Mouse (Mus musculus) hindlimb bud, embryonic 11.5 days (tissue): ENCODE measurements at regions not wholly inside any gene's neighbourhood (a gene's known extent, or its start where the extent isn't known, plus 50 kb on each side); places are given as distances from the start of the nearest gene placed in this dataset.

Source experiments
- DNase-seq: peaks from one replicate; pipeline ENCODE4 v3.0.0-alpha.2; 2012; ENCODE audit warnings: low read depth, low spot score; ENCODE audit errors: extremely low spot score

DNA sequence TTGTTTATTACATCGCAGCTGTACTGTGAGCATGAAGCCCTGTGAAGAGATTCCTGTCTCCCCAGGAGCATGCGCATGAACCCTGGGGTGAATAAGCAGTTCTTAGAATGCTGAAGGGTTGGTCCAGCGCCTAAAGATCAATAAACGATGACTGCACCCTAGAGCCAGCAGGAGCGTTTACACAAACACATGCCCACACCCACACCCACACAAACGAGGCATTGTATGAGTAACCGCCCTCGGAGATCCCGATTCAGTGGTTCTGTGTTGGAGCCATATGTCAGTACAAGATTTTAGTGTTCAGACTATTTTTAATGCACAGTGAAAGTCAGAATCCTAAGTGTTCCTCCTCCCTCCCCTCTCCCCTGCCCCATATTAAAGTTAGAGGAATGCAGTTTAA lies 57.3 kb downstream of the Edn1 start:
- no peak for DNase-seq

DNA sequence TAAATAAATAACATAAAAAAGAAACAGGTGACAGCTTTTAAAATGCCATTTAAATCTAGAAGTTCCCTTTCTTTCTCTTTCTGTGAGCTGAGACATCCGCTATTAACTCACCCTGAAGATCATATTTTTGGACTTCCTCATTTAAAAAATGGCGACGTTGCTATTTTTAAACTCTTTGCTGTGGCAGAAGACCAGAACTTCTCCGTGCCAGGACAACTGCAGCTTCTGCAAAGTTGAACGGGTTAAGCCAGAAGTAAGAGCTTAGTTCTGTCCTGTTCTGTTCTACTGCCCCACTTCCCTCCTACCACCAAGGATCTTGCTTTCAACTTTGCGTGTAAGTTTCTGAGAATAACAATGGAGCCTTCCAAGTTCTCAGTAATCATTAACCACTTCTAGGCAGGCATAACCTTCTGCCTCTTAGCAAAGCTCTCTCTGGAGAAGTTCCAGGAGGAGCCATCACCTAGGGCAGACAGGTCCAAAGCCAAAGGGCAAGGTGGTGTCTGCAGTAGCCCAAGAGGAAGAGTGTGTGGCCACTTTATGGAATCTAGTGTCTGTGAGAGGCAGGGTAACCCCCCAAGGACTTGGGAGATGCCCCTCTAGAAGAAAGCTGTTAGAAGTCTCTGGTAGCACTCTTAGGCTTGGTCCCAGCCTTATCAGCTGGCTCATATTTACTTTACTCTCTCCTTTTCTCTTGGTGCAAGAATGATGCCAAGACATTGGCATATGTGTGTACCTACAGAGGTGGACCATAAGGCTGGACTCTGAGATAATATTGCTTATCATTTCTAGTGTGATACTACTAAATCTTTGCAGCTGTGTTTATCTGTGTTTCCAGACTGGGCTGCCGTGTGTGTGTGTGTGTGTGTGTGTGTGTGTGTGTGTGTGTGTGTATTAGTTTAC lies 66.6 kb downstream of the Edn1 start:
- no peak for DNase-seq

DNA sequence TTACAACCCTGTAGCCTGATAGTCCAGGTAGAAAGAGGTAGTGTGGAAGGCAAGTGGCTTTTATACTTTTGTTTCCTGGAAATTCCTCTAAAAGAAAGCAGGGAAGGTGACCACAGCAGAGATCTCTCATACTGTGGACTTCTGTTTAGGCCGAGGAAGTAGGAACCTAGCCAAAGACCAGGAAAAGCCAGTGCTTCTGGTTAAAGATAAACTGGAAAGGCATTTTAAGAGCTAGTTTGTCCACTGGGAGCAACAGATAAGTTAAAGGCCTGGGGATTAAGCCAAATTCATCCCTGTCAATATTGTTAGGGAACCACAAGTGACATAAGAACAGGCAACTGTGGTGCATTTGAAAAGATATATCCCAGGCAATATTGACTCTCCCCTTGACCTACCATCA lies 68.5 kb downstream of the Edn1 start:
- DNase-seq = no peak

DNA sequence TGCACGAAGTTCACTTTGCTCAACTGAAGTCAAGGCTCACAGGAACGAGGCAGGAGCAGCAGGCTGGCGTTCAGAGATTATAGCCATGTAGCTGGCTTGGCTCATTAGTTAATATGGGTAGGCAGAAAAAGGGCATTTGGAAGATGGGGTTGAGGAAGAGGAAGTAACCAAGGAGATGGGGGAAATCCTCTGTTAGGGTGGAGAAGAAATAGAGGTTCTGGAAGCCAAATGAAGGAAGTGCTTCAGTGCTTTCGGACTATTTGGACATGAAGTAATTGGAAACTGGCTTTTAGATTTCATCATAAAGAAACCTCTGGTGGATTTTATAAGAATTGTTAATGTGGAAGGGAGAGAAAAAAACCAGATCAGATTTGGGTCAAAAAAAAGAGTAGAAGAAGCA lies 70.9 kb downstream of the Edn1 start:
- DNase-seq = no peak

DNA sequence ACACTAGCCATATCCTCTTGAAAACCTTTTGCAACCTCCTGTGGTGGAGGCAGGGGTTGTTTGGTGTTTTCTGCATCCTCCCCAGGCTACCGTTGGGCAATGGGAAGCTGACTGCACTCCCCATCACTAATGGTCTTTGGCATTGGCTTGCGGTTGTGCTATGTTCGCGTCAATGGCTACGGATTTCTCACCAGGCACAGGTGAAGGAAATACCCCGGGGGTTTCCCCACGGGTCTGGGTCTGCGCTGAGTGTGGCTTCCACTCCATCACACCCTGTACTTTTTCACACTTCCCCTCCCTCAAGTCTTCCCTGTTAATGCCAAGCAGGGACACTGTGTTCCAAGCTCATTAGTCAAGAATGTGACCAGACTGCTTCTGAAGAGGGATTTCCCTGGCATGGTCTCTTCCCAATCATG lies 72.9 kb downstream of the Edn1 start:
- no peak for DNase-seq

DNA sequence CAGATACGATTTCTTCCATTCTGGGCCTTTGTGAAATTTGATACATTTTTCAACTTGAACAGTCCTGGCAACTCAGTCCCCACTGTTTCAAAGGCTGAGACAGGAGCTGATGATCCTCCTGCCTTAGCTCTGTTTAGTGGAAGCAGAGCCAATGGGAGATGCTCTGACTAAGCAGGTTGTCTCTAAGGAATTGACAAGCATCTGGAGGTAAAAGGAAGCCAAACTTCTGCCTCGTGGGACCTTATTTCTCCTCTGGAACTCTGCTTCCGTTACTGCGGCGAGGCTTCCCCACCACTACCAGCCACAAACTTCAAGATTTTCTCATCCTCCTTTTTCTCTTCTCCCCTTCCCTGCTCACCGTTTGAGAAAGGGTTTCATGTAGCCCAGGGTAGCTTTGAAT lies 78.4 kb downstream of the Edn1 start:
- DNase-seq = no peak

DNA sequence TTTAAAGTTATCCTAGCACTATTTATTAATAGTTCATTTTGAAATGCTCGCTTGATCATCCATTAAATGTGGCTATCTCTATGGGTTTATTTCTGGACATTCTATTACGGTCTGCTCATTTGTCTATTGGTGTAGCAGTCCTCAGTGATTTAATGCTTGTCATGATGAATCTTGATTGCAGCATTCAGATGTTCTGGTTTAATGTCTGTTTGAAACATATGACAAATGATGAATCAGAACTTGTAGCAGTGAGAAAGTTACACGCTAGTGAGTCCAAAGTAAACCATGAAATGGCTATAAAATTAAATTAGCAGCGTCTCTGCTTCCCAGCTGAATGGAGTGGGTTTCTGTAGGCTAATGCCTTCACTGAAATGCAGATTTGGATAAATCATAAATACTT lies 81.8 kb downstream of the Edn1 start:
- no peak for DNase-seq

DNA sequence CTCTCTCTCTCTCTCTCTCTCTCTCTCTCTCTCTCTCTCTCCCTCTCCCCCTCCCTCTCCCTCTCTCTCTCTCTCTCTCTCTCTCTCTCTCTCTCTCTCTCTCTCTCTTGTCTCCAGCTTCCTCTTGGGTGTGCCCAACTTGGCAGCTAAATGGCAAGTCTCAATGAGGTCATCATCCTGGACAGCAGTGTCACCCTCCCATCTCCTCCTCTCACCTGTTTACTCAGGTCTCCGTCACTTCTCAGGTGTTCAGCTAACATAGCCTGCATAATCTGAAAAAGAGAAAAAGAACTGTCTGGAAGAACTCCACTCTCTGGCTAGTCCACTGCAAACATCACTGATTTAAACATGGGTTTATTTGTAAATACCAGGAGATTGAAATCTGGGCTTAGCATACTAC lies 89.1 kb downstream of the Edn1 start:
- DNase-seq = no peak

DNA sequence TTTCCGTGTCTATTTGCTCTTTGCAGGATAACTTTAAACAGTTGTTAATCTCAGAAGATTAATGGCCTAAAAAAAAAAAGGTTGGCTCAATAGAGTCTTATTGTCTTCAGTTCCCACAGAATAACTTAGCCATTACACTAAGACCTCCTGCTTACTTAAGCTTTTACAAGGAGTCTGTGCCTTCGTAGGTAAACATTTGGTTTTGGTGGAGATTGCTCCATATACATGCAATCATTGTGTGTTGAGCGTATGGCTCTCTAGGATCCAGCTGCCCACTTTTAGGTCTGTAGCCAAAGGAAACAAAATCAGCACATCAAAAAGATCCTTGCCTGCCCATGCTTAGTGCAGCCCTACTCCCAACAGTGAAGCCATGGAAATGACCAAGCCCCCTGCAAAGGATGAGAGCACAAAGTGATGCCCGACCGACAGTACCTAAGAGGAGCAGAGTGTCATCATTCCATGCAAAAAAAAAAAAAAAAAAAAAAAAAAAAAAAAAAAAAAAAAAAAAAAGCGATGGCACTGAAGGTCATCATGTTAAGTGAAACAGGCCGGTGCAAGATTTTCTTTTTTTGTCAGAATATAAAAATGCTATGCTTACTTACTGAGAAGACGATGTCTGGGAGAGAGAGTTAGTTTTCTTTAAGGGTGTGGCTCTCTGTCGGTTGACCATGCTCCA lies 90.2 kb downstream of the Edn1 start:
- DNase-seq = no peak

DNA sequence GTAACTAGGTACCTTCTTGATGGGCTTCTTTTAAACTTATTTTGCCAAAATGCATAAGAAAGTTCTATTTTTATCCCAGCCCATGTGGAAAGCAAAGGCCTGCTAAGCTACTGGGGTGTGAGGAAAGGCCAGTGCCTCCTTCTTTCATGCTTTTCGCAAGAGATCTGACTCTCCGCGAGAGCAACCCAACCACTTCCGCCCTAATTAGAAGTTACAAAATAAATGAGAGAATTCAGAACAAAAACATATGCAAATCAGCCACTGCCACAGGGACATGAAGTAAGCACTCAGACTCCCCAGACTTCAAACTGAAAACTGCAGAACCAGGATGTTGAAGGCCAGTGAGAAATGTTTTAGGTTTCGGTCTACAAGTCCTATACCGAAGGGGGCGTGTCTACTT lies 91.4 kb downstream of the Edn1 start:
- DNase-seq = no peak

DNA sequence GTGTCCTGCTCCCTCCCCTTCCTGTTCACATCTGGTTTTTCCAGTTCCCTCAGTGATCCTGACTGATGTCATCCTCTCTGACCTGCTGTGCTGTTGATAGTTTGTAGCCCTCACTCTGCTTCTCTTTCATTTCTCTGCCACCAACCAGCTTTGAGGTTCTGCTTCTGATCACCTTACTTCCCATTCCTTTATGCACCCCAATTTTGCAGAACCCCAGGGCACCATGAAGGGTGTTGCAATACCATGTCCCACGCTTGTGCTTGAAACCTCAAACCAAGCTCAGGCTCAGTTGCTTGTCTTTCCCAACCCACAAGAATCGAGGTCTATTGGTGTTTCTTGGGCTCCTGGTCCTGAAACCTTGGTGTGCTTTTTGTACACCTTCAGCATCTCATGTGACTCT lies 93.3 kb downstream of the Edn1 start:
- DNase-seq = no peak

DNA sequence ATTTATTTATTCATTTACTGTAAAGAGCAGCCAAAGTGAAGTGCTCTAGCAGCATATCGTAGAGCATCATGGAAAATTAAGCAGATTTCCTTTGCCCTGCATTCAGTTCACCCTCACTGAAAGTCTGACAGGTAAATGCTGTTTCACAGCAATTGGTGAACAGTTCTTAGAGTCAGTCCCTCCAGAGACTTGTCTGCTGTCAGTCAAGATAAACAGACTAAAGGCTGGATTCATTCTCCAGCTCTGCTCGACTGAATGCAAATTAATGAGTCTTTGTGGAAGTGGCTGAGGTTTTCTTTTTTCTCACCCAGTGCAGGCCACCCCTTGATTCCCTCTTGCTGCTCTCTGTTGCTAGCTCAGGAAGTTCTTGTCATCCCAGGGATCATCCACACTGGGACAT lies 100.2 kb downstream of the Edn1 start:
- DNase-seq = no peak

DNA sequence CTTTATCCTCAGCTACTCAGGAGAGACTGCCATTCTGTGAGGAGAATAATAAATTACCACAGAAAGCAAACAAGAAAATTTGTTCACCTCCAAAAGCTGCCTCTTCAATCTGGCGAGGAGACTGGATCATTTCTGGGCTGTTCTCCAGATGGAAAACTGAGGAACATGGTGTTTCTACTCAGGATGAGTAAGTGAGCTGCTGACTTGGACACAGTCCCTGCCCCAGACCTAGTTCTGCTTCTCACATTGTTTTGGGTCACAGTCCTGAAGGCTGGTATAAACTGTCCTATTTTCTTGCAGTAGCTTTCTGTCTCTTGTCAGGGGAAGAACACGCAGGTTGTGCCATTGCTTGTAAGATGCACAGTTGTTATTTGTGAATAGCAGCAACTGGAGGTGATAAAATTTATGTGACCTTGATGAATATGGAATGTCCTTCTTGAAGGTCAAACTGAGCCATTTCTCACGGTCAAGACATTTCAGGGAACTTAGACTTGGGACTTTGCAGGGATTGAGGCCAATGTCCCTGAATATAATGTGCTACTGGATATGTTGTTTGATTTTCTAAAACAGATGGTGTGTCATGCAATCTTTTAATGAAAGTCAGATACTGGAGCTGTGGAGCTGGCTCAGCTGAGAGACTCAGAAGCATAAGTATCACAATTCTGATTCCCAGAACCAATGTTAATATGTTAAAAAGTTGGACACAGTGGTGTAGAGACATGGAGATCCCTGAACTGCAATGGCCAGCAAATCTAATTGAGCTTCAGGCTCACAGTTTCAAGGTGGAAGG lies 102.2 kb downstream of the Edn1 start:
- no peak for DNase-seq

DNA sequence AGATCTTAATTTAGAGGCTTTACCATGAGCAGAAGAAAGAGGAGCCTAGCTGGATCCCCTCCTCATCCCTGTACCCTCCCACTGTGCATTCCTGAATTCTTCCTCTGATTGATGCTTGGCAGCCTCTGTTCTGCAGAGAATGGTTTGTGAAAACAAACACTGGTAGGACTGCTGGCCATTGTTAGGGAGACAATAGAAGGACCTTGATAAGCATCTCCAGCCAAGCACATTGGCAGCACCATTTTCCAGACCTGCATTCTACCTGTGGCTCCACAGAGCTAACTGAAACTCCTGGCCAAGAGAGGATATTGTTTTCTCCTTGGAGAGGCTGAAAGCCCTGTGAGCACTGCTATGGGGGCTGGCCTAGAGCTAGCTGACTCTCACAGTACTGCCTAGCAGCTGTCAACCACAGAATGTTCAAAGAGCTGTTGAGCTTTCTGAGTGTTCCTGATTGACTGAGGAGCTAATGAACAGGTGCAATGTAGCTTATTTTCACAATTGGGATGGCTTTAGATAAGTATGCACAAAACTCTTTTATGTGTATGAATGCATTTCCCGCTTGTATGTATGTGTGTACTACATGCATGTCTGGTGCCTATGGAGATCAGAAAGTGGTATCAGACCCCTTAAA lies 111.5 kb downstream of the Edn1 start:
- no peak for DNase-seq

DNA sequence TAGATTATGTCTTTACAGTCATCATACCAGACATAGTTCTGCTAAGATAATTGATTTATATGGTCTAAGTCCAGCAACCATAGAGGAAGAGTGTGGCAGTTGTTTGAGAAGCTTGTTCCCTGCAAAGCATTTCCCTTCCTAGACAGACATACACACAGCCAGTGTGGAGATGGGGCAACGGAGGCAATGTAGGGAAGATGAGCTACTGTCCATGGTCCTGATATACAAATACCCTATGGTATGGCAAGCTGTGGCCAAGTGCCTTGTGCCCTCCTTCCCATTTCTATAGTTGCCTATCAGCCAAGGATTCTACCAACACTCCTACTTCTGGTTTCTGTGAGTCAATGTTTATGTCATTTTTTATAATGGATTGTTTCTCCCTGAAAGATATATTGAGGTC lies 145.6 kb downstream of the Edn1 start:
- peak; percentile 10 for DNase-seq

DNA sequence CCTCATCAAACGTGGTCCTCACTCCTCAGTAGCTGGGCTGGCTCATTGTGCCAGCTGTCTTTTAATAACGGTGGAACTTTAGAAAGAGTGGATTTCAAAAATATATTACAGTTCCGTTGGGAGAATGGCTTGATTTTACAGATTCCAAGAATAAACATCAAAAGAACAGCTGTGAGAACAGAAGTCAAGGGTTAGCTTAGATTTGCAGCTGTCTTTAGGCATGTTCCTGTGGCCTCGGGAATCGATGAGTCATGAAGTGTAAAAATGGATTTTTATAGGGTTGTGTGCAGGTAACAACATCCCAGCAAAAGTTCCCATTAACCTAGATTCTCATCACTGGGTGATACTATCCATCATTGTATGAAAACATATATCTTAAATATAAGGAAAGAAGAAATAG lies 152.4 kb downstream of the Edn1 start:
- DNase-seq = no peak

DNA sequence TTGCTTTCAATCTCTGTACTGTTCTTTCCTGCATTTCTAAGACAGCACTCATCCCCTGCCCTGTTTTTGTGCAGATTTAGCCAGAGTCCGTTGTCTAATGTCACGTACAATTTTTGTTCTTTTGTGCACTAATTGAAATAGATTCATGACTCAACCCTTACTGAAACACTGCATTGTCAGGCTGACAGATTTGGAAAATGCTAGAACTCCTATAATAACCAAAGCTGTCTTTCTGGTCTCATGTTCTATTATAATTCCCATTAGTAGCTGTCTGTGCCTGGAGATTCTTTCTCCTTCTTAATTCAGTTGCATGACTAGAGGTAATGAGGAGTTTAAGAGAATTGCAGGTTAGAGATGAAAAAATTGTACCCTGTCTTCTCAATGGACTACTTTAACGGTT lies 158.6 kb downstream of the Edn1 start:
- DNase-seq = no peak

DNA sequence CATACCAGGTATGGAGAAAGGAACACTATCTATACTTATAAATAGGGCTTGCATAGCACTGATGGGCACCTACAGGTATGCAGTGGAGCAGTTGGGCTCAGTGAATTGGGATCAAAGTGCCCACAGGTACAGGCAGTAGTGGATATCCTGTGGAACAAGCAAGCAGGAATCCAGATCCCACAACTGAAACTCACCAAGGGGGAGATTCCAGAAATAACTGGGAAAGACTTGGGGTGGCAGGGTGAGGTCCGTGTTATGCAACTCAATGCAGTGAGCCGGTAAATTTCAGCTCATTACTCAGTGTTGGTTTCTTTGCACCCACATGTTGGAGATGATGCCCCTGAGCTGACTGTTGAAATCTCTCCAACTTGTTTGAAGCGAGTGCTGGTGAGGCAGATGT lies 177.5 kb downstream of the Edn1 start:
- no peak for DNase-seq

DNA sequence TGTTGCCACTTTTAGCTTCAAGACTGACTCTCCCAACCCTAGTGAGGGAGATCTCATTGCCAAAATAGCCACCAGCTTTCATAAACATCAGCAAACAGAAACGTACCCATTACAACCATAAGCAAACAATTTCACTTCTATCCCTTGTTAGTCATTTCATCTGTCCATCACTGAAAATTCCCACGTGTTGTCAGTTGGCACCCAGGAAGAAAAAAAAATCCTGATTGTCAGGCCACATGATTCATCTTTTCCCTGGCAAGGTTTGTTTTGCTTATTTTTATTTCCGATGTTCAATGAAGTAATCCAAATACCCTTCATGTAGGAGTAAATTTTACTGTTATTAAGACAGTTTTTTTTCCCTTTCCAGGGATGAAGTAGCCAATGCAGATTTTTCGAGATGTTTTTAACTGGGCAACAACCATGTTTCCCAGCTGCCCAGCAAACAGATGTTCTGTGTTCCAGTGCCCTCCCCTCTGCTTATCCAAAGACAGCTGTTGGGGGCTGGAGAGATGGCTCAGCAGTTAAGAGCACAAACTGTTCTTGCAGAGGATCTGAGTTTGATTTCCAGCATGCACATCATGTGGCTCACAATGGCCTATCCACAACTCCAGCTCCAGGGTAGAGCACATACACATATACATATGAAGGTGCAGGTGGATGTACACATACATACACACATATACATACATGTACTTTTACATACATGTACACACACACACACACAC lies 189.3 kb upstream of the Phactr1 start:
- DNase-seq = no peak

DNA sequence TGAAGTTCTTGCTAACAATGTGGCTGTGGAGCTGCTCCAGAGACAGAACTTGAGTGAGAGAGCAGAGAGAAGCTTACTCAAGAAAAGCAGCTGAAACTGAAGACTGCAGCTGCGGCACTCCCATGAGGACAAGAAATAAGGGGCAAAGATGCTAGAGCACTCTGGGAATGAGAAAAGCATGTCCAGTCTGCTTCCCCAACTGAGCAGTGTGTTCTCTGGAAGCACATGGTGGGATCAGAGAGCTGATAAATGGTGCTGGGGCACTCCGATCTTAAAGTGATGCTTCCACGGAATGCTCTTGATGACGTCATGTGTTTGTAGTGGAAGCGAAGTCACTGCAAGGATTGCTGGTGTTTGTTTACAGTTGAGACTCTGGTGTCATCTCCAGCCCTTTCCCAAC lies 186.1 kb upstream of the Phactr1 start:
- no peak for DNase-seq

DNA sequence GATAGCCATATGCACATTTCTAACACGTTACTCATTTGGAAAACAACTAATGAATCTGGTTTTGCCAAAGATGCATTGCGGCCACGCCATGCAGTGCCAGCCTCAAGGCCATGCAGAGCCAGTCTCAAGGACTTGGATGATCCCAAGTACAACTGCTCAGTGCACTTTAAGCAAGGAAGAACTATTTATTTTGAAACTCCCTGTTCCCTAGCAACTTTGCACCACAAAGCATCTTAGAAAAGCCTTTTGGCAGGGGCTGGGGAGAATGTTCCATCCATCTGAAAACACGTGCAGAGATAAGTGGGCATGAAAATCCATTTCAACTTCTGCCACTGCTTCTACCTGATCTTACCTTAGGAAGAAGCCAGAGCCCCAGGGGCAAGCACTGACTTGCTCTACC lies 182.1 kb upstream of the Phactr1 start:
- no peak for DNase-seq
